Mouse (Mus musculus) heart, adult 2 months (tissue): Measurements from ENCODE around the gene Gpi1.

ENCODE experiments used
- CTCF ChIP-seq: fragments of 200-600 bp; IDR thresholded peaks from 2 replicates; pipeline ENCODE4 v1.8.1; 2022; ENCODE audit warnings: antibody characterized with exemption, mild to moderate bottlenecking, moderate library complexity
- EP300 ChIP-seq: fragments of 200-500 bp; IDR thresholded peaks from 2 replicates; pipeline ENCODE4 v1.6.1; 2011; ENCODE audit warnings: low read depth, low read length, control low read depth; ENCODE audit not compliant: insufficient read depth

- TF ChIP-seq EP300 (no peak), CTCF (0 out of 2 replicates have a peak, but pooled peaks have one; percentile 13)
Observed at GRCm38 (mm10) chr7:34222340-34222739, 7.8 kb downstream of the Gpi1 start.
